Mouse (Mus musculus) right cerebral cortex, postnatal 4 days (tissue): ENCODE results near the gene Lhfp.

Experiments used
- DNase-seq: peaks from one replicate; pipeline ENCODE4 v3.0.0-alpha.2; 2022

Gene Lhfp

DNA sequence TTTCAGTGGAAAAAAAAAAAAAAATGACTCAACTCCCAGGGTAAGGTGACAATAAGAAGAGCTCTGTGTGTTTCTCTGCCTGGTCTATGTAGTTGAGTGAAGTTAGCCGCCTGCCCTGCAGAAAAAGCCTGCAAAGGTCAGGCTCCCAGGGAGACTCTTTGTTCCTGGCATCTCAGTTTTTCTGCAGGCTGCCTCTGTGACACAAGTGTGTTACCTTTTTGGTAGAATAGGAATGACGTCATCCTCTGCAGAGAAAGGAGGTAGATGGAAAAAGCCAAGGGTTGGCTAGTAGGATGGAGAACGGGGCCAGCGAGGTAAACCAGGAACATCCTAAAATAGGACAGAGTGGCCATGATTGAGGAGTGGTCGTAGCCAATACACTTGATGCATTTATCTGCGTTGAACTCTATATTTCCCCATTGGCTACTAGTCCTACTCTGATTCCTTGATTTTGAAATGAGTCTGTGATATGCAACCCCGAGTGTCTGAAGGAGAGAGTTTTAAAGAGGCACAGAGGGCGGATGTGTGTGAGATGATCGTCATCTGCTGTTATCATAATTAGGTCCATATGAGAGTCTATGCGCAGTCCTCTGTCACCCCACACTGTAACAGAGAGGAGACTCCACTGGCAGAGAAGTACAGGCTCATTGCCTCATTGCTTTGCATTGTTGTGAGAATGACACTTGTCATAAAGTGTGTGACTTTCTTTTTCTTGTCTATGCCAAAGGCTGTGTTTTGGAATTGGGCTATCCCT lies 132.2 kb downstream of the Lhfp start:
- no peak for DNase-seq

DNA sequence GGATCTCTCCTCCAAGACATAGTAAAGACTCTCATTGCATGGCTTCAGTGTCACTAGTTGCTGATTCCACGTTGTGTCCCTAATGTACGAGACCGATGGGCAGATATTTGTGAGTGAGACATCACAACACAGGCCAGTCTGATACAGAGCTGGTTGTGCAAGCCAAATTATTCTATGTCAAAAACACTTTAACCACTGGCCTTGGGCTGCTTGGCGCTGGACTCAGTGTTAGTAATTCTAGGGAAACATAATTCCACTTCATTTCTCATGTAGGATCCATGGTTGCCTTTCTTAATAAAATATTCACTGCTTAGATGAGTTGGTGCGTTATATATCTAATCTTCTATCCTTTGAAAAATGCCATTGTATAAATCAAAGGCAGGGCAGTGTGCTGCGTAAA lies 138.6 kb downstream of the Lhfp start:
- DNase-seq = no peak

DNA sequence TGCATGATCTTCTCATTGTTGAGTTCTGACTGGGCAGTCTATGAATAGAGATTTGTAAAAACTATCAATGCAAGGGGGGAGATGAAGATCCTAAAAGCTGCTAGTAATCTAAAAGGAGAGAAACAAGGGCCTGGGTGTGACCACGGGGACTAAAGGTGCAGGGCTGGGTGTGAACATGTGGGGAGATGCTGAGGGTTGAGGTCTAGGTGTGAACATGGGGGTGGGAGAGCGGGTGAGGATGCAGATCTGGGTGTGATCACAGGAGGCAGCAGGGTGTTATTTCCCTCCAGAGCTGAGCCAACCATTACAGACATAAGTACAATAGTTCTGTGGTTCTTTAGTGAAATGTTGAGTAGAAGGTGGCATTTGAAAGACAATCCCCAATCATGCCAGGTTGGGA lies 144.1 kb downstream of the Lhfp start:
- DNase-seq = no peak

DNA sequence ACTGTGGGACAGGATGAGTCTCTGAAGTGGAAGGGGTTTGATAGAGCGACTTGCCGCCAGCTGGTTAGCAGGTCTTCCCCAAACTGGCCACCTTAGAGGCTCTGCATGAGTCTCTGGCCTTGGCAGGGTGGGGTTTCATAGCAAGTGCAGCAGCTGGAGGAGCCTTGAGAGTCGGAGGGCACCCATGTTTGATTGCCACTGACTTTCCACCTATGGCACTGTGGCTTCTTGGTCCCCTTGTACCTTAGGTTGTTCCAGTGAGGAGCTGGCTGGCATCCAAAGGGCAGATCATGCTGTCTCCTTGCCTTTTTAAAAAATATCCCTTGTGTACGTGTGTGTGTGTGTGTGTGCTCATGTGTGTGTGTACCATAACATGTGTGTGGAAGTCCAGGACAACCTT lies 152.1 kb downstream of the Lhfp start:
- DNase-seq = no peak

DNA sequence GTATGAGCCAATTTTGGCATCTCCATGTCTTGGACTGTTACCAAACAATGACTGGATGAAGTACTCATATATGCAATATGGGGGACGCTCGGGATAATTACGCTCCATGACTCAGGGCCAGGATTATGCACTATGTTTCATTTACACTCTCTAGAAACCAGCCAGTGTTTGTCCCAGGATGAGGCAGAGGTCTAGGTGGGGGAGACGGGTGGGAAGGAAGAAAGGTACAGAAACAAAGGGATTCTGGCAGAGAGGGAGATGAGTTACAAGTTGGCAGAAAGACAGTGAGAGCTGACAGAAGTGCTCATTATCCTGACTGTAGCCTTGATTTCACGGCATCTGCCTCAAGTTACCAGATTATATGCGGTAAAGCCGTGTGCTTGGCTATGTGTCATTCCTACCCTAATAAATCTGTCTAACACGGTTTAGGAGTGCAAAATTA lies 154.4 kb downstream of the Lhfp start:
- no peak for DNase-seq

DNA sequence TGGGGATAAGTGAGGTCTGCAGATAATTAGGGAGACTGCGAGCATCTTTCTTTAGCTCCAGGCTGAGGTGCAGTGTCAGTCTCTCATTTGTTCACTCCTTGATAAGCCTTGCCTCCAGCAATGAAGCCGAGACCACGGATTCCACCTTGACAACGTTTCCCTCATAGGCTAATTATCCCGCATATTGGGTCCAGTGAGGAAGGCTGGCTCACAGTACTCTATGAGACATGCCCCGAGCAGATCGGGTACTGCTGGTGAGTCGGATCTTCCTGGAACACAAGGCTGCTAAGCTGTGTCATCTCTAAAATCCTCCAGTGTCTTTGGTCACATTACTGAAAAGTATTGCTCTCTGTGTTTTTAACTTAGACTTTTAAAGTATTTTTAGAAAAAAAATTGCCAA lies 158.8 kb downstream of the Lhfp start:
- DNase-seq = no peak

DNA sequence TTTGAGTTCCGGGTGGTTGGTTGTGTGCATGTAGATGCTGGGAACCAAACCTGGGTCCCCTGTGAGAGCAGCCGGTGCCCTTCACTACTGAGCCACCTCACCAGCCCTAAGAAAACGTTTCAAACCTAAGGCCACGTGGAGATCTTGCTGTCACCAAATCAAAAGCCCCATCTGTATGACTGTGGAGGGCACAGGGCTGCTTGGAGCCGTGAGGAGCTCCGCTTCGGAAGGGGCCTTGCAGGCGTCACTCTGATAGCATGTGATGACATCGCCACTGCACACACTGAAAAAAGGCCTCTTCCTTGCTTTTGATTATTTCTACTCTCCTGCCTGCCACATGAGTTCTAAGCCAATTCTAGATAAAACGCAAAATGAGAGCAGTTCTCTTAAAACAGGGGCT lies 159.5 kb downstream of the Lhfp start:
- no peak for DNase-seq

DNA sequence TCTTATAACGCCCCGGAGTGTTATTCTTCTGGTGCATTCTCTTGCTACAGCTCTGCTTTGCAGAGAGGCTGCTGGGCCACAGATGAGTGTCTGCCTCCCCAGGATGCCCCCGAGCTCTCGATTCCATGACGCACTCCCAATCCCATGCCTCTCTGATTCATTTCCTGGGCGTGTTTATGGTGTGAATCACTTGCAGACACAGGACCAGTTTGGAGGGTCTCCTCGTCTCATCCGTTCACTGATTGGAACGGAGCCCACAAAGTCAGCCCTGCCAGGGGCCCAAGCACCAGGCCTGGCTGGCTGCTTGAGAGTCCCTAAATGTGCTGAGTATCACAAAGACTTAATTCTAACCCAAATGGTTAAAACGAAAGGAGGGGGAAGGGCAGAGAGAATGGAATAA lies 160.3 kb downstream of the Lhfp start:
- DNase-seq = no peak

DNA sequence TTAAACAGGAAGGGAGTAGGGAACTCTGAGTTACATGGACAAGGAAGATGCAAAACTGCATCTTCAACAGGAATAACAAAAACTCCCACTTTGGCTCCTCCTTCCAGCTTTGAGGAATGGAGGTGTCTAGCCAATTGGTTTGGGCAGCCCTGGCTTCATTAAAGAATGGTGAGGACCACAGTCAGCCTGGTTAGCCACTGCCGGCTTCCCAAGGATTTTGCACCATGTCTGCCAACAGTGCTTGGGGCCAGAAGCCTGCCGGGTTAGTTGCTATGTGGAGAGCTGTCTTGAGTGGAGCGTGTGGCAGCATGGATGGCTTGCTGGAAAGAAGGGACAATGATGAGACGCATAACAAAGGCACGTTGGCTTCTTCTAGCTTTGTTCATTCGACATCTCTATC lies 160.9 kb downstream of the Lhfp start:
- no peak for DNase-seq

DNA sequence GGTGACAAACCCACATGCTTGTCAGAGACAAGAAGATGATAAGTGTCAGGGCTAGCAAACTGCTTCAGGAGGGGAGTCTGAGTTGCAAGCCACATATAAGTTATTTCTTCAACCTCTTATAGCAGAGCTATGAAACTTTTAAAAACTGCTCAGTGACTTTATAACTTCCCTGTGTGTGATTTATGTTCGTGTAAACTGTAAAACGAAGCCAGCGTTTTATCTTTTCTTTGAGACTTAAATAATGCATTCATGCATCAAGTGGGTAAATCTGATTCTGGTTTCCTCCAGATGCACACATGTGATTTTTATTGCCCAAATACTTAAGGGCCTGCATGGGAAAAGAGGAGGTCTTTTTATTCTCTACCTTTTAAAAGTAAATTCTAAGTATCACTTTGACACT lies 161.4 kb downstream of the Lhfp start:
- DNase-seq = no peak

DNA sequence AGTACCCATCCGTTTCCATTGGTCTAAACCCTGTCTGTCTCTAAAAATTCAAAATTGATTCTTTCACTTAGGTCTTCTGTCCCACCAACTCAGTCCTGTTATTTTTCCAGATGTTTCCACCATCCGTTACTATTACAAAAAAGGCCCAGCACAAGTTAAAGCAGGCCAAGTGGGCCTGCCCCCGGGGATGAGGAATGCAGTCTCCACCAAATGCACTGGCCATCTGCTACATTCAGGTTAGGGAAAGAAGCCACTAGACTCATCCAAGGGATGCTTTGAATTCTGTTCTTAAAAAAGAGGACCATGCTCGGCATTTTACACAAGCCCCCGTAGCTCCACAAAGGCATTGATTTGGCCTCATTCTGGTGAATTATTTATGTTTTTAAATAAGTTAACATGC lies 162.3 kb downstream of the Lhfp start:
- DNase-seq = no peak

DNA sequence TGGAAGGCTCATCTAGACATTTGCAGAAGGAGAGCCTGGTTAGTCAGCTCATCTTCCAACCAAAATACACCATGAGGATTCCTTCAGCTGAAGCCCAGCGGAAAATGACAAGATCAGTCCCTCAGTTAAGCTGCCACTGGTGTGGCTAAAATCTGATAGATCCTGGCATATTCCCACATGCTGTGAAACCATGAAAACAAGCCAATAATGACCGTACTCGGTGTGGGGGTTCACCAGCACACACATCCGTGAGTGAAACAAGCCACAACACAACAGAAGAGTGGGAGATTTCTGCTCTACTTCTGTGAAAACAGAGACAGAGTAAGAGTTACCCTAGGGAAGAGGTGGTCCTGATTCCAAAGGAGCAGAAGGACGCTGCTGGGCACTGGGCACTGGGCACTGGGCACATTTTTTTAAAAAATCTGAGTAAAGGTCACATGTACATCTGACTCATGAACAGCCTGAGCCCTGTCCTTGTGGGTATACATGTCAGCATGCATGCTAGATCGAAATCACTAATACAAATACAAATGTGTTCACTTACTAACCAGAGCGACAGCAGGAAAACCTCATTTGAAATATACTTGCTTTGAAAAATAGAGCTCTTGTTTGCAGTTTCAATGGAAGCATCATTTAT lies 163.1 kb downstream of the Lhfp start:
- DNase-seq = no peak

DNA sequence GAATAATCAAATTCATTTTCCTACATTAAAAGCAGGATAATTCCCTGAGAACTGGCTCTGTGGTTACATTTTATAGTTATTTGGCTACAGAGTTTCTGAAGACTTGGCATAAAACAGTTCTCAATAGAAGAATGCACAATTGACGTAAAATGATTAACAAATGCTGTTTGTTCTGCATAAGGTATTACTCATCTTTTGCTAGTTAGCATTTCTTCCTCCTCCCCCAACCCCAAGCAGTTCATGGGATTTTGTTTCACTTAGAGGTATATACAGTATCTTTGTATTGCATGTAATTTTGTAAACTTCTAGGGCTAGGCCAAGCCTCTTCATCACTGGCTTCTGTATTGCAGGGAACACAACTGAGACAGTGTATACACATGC lies 163.6 kb downstream of the Lhfp start:
- DNase-seq = no peak

DNA sequence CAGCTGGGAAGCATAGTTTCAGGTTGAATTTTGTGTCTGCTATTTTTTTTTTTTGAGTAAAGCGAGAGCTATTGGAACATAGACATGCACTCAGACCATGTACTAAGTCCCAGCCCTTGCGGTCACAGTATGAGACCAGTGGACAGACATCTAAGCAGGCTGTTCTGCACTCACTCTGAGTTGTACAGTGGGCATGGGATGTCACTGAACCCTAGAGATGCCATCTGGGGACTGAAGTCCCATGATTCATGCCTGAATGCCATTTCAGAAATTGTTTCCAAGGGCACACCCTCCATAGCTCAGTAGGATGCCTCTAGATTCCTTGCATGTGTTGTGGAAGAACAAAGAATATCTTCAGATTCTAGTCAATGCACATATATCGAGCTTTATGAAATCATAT lies 164.4 kb downstream of the Lhfp start:
- no peak for DNase-seq

DNA sequence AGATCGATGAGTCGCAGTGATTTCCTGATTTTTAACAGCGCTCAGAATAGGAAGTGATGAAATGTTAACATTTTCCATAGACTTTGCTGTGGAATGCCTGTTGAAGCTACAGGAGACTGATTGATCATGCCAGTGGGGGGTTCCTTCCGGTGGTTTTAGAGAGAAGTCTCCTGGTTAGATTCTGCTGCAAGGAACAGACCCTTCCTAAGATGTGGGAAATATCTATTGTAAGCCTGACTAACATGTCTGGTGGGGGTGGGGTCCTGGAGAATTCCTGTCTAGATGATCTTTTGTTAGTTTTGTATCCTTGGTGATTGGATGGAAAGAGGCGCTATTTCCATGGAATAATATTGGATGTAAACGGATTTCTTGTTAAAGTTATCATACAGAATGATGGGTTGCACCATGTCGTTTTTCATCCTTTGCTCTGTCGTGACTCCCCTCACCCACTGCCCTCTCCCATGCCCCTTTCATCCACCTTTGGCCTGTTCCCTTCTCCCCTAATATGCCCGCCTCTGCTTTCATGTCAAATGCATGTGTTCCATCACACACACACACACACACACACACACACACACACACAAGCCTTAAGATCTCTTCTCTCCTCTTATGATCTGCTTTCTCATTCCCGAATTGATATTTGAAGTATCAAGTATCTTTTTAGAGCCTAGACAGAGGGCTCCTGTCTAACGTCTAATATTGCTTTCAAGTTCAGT lies 165.3 kb downstream of the Lhfp start:
- DNase-seq = no peak

DNA sequence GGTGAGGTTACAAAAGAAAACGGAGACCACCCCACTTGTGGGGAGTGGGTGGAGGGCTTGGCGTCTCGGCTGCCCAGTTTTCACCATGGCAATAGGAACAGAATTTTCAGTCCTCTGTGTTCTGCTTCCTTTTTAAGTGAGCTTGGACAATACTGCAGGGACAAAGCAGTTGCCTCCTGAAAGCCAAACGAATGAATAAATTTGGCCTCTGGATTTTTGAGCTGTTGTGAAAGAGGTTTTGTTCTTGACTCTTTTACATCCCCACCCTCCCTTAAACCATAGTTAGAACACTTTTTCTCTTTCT lies 165.8 kb downstream of the Lhfp start:
- no peak for DNase-seq

DNA sequence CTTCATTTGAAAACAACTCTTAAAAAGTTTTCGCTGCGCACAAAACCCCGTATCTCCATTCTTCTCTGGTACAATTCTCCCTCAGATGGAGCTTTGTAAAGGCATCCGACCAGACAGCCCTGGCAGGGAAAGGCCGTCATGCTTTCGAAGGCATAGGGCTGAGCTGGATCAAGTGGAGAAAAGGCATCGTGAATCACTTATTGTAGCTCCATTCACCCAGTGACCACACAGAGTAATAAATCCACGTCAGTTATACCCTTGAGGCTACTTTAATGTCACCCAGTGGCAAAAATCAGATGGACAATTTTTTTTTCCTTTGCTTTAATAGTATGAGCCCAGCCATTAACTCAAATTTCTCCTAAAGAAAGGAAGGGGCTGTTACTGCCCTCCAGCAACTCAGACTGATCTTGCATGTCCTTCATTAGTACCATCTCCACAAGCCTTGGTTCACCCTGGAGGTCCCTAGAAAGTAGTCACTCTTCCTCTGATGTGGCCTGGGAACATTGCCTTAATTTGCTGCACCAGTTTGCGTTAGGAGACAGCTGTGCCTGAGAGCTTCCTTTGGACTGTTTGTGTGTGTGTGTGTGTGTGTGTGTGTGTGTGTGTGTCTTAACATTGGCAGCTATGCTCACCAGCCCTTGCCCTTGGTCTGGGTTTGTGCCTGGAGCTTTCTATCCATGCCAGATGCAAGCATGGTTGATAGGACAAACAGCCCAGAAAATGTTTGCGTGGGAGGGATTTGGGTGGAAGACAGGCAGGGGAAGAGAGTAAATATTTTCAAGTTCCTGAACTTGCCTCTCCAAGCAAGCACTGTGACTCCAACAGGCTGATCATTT lies 169.6 kb downstream of the Lhfp start:
- DNase-seq = no peak

DNA sequence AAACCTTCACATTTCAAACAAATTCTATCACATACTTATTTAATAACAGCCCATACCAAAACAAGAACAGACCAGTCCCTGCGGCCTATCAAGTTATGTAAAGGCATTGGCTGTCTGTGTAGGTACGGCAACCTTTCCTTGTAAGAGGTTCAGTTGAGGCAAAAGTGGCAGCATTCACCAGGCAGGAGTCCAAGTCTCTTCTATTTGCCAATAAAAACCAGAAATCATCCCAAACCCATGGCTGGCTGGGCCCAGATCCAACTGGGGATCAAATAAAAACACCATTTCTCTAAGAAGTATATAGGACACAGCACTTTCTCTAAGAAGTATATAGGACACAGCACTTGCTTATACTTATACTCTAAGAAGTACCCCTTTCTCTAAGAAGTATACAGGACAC lies 171.3 kb downstream of the Lhfp start:
- DNase-seq = no peak

DNA sequence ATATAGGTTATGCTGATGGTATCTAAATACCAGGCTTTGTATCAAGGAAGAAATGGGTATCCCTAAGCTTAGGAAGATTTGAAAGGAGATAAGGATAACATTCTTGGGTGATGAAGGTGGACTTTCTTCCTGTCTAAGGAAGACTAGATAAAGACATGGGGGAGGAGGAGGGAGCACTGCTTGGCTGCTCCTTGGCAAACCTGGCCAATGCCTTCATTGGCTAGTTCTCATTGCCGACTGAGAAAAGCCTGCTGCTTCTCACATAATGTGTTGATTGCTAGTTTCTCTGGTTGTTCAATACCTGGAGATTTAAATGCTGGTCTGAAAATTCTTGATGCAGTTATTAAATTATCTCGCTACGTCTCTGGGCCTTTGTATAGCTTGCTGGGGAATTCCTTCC lies 172.0 kb downstream of the Lhfp start:
- no peak for DNase-seq

DNA sequence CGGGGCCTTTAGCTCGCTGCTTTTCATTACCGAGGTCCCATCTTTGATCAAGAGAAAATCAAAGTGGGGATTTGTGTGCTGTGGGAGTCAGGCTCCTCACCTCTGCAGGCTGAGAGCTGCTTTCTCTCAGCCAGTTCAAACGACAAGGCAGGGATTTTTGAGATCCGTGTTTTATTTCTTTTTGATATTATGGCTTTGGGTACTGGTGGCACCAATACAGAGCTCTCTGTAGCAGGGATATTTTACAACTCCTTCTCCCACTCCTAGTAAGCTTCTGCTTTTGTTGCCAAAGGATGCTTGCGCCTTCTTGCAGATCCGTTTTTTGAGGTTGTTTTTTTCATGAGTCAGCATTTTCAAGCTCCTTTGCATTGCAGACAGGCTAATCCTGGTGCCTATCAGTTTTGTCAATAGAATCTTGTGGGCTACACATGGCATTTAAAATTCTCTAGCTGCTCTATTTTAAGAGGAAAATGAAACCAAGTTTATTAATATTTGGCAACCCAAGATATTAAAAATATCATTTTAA lies 172.5 kb downstream of the Lhfp start:
- DNase-seq = no peak

DNA sequence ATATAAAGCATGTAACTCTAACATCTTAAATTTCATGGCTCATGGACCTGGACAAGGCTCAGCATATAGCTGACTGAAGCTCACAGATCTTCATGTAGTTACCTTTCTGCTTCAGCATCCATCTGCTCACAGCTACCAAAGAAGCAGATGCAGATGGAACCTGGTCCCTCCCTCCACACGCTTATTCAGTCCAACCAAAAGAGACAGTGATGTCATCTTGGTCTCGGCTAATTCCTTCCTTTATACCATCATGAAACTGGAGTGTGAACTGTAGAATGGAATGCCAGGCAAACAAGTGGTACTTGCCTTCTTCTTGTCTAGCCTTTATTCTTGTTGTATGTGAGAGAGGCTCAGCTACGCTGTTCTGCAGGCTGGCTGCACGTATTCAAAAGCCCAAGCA lies 173.1 kb downstream of the Lhfp start:
- DNase-seq = no peak

DNA sequence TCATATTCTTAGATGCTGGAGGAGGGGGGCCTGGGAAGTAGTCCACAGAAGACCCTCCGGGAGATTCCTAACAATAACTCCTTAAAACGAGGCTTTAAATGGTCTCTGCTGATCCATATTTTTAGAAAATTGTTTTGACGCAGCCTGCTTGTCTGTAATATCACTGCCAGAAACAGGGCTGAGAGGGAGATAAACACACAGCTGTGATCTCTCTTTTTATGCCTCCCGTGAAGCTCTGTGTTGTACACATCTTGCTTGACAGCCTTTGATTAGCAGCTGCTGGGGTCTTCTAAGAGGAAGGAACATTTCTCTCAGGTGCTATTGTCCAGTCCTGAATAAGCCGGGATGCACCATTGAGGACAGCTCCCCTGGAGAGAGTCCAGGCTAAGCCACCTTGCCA lies 176.4 kb downstream of the Lhfp start:
- no peak for DNase-seq

DNA sequence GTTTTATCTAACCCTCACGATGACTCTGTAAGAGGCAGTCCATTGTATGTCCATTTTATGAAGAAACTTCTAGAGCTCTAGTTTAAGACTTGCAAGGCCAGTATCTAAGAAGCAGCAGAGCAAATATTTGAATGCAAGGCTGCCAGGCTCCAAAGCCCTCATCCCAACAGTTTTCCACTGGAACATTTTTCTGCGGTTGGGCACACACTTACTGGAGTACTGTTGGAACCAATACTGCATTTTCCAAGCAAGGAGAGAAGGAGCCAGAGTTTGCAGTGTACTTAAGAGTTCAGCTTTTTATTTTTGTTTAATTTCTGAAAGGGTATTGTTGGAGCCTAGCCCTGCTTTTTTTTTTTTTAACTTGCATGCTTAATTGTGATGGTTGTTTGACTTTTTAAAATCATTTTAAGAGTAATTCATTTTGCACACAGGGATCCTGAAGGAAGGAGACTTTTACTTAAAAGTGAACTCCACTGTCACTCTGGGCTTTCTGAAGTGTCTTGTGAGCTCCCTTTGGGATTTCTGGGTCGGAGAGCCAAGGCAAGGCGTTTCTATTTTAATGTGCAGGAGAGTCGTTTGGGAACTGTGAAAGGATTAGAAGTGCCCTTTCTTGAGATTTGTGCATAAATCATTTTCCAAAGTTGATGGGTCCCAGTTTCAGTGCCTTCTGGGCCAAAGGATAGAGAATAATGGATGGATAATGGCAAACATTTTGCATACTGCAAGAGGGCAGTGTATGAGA lies 180.4 kb downstream of the Lhfp start:
- no peak for DNase-seq
